Mouse (Mus musculus) midbrain, embryonic 16.5 days (tissue): Measurements from ENCODE around the gene Bola1. TPM values are rescaled to one million over a fixed set of nuclear protein-coding genes. Genes with fewer than 3 reads are reported as not detected.

Experiments used
- ATAC-seq: fragments of 200-750 bp; cut with Nextera tagmentation; 2 replicates; pipeline ENCODE4 v1.8.0; 2017; ENCODE audit warnings: moderate TSS enrichment
- H3K27ac ChIP-seq: fragments of 300-500 bp; sonication (generic); 2 replicates; pipeline ENCODE4 v1.5.1; 2014; ENCODE audit warnings: mild to moderate bottlenecking, low read length, mixed read lengths
- H3K27me3 ChIP-seq: fragments of 300-500 bp; sonication (generic); 2 replicates; pipeline ENCODE4 v1.6.1; 2014; ENCODE audit warnings: low read depth, low read length, mixed read lengths; ENCODE audit not compliant: control insufficient read depth, insufficient read depth
- H3K36me3 ChIP-seq: fragments of 300-500 bp; sonication (generic); 2 replicates; pipeline ENCODE4 v1.6.1; 2014; ENCODE audit warnings: mild to moderate bottlenecking, low read length, moderate library complexity, mixed read lengths; ENCODE audit not compliant: control insufficient read depth, insufficient read depth
- H3K4me1 ChIP-seq: fragments of 300-500 bp; sonication (generic); 2 replicates; pipeline ENCODE4 v1.6.1; 2014; ENCODE audit warnings: mild to moderate bottlenecking, low read length, mixed read lengths; ENCODE audit not compliant: control insufficient read depth, insufficient read depth
- H3K4me2 ChIP-seq: fragments of 300-500 bp; sonication (generic); 2 replicates; pipeline ENCODE4 v1.6.1; 2014; ENCODE audit warnings: mild to moderate bottlenecking, low read length, mixed read lengths
- H3K4me3 ChIP-seq: fragments of 300-500 bp; sonication (generic); 2 replicates; pipeline ENCODE4 v1.5.1; 2014; ENCODE audit warnings: low read depth, mild to moderate bottlenecking, low read length, moderate library complexity, mixed read lengths
- H3K9ac ChIP-seq: fragments of 300-500 bp; sonication (generic); 2 replicates; pipeline ENCODE4 v1.6.1; 2014; ENCODE audit warnings: low read depth, low read length, mixed read lengths
- H3K9me3 ChIP-seq: fragments of 300-500 bp; sonication (generic); replicated peaks from 2 replicates; pipeline ENCODE4 v1.6.1; 2014; ENCODE audit warnings: mild to moderate bottlenecking, low read length, mixed read lengths; ENCODE audit not compliant: control insufficient read depth, poor library complexity, severe bottlenecking
- WGBS: fragments of 180-500 bp; shearing (Covaris S2); extraction: QIAGEN DNeasy Blood & Tissue Kit; methylation state at CpG from one replicate; pipeline ENCODE4 v1.1.7; 2014; 5-methylcytosine and 5-hydroxymethylcytosine counted together
- polyA plus RNA-seq: library from polyadenylated mRNA; unstranded; fragments of >200 nt; fragmentation: Nextera tagmentation; extraction: Ambion mirVana; gene quantifications from 2 replicates; pipeline ENCODE4 v1.2.1, GENCODE M21; 2015

The Bola1 gene
- polyA plus RNA-seq, 1 experiment from 2014 or later = 51.3 TPM

DNA sequence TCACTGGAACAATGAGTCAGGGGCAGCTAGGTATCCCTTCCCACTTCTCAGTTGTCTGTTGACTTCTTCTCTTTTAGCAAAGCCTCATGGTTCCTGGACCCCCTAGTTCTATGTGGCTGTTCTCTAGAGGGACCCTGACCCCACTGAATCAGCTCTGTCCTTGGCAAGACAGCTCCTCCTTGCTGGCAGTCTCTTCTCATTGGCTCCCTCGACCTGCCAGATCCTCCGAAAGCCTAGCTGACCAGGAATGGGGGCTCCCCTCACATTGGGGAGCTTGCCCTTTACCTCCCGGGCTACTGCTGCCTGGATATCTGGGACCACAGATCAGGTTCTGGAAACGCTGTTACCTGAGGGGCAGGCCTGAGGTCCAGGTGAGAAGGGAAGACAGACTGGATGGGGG is 49.2 kb downstream of the Bola1 start:
- H3K36me3 ChIP-seq = peaks cover 8% of the 10 kb centered on the region; the same call in 1 of the 2 replicates
- no peak for ATAC-seq
- H3K4me1 ChIP-seq = peaks cover 31% of the 10 kb centered on the region
- H3K9me3 ChIP-seq = no peaks in the 10 kb centered on the region
- H3K4me3 ChIP-seq = no peak overlapping the region
- H3K4me2 ChIP-seq = no peak overlapping the region
- H3K27me3 ChIP-seq = no peaks in the 10 kb centered on the region
- H3K9ac ChIP-seq = 0 out of 2 replicates have a peak overlapping the region, but pooled peaks have one; percentile 4
- no peak overlapping the region for H3K27ac ChIP-seq
- 84% methylated on average over 4 of the region's 4 CpGs for WGBS

- Histone ChIP-seq H3K36me3 (no peaks in the 10 kb centered on the region), H3K9ac (no peak overlapping the region), H3K27me3 (no peaks in the 10 kb centered on the region), H3K4me2 (no peak overlapping the region), H3K4me1 (peaks cover 18% of the 10 kb centered on the region), H3K9me3 (no peaks in the 10 kb centered on the region), H3K27ac (no peak overlapping the region), H3K4me3 (no peak overlapping the region)
- WGBS = 65% methylated on average over 12 of the region's 12 CpGs
- ATAC-seq = no peak
These were observed 50.9 kb downstream of the Bola1 start for GRCm38 (mm10) chr3:96168466-96169158.

GRCm38 (mm10) chr3:96163040-96163439 is 56.5 kb downstream of the Bola1 start:
- 88% methylated on average over 6 of the region's 6 CpGs for WGBS
- Histone ChIP-seq H3K36me3 (no peaks in the 10 kb centered on the region), H3K9me3 (no peaks in the 10 kb centered on the region), H3K27ac (no peak overlapping the region), H3K27me3 (no peaks in the 10 kb centered on the region), H3K4me1 (peaks cover 16% of the 10 kb centered on the region), H3K9ac (no peak overlapping the region), H3K4me2 (peak overlapping the region; percentile 89; the same call in 1 of the 2 replicates), H3K4me3 (no peak overlapping the region)
- ATAC-seq = no peak

- Histone ChIP-seq H3K27me3 (no peaks in the 10 kb centered on the region), H3K9me3 (no peaks in the 10 kb centered on the region), H3K4me2 (peak within 1 kb of the TSS; percentile 89), H3K4me3 (peak within 1 kb of the TSS; percentile 41), H3K4me1 (peaks cover 16% of the 10 kb centered on the region), H3K9ac (peak within 1 kb of the TSS; percentile 66), H3K36me3 (no peaks in the 10 kb centered on the region), H3K27ac (peak within 1 kb of the TSS; percentile 72)
- 9% methylated on average over 14 of the region's 16 CpGs for WGBS
- ATAC-seq = peak; percentile 40; the same call in 1 of the 2 replicates
These were observed 57.4 kb downstream of the Bola1 start, which contains the start of gene Mtmr11 for GRCm38 (mm10) chr3:96161869-96162840. TSS of gene Mtmr11 (plus strand) at chr3:96162004.

DNA sequence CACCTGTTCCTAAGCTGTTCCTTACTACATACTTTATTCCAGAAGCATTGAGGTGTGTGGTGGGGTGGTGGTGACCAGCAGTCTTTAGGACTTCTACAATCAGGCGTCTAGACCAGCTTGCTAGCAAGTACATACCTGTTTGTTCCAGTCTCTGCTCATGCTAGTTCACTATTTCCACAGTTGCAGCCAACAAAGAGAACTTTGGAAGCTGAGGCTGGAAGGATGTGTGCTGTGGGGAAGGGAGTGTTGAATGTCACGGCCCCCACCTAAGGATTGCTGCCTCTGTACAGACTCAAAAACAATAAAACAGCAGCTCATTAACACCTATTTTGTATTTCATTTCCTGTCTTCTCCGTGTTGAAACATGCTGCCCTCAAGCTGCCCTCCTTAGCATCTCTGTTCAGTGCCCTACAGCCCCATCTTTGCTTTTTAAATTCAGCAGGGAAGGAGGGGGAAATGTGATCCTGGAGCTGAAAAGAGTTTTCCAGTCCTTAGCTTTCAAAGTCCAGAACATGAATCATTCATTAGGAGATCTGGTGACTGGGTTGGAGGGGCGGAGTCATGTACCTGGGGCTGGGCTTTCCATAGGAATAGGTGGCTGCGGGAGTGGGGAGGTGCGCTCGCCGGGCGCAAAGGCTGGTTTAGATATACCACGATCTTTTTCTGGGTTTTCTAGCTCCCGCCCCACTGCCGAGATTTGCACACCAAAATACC is 58.5 kb downstream of the Bola1 start:
- Histone ChIP-seq H3K4me3 (peak overlapping the region; percentile 41), H3K36me3 (0 out of 2 replicates have a peak, but pooled peaks cover under 1% of the 10 kb centered on the region), H3K4me1 (peaks cover 16% of the 10 kb centered on the region), H3K4me2 (peak overlapping the region; percentile 89), H3K9me3 (no peaks in the 10 kb centered on the region), H3K27ac (peak overlapping the region; percentile 72), H3K9ac (peak overlapping the region; percentile 66), H3K27me3 (no peaks in the 10 kb centered on the region)
- WGBS = 1% methylated on average over 12 of the region's 12 CpGs
- peak; percentile 85 for ATAC-seq

DNA sequence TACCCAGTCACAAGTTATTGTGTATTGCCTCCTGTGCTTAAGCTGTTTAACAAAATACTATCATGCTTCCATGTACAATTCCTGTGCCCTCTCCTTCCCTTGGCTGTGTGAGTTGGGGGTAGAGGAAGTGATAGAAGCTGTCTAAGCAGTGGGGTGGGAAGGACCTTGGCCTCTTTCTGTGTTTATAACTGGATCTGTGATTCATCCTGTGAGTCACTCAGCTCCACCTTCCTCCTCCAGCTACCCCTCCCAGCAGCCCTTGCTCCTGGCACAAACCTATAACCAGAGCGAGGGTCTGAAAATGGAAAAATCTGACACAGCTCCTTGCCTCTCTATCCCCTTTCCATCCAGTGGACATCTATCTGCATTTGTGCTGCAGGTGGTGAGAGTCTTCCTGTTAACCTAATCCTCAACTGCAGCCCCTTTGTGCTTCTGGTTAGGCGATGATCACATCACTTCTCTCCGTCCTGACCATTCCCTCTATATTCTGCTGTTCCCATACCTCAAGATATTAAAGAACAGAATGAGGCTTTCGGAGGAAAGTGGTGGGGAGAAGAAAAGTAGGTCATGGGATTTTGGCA is 59.2 kb downstream of the Bola1 start:
- Histone ChIP-seq H3K4me3 (no peak overlapping the region), H3K4me2 (peak overlapping the region; percentile 89), H3K27me3 (no peaks in the 10 kb centered on the region), H3K4me1 (peaks cover 16% of the 10 kb centered on the region), H3K36me3 (peaks cover 7% of the 10 kb centered on the region; the same call in 1 of the 2 replicates), H3K9me3 (no peaks in the 10 kb centered on the region), H3K9ac (no peak overlapping the region), H3K27ac (no peak overlapping the region)
- WGBS = 58% methylated on average over 4 of the region's 4 CpGs
- no peak for ATAC-seq

GRCm38 (mm10) chr3:96159820-96160219 is 59.7 kb downstream of the Bola1 start:
- Histone ChIP-seq H3K27me3 (no peaks in the 10 kb centered on the region), H3K36me3 (peaks cover 8% of the 10 kb centered on the region; the same call in 1 of the 2 replicates), H3K9me3 (no peaks in the 10 kb centered on the region), H3K9ac (no peak overlapping the region), H3K4me3 (no peak overlapping the region), H3K4me2 (no peak overlapping the region), H3K4me1 (peaks cover 16% of the 10 kb centered on the region), H3K27ac (no peak overlapping the region)
- 77% methylated on average over 4 of the region's 4 CpGs for WGBS
- no peak for ATAC-seq

DNA sequence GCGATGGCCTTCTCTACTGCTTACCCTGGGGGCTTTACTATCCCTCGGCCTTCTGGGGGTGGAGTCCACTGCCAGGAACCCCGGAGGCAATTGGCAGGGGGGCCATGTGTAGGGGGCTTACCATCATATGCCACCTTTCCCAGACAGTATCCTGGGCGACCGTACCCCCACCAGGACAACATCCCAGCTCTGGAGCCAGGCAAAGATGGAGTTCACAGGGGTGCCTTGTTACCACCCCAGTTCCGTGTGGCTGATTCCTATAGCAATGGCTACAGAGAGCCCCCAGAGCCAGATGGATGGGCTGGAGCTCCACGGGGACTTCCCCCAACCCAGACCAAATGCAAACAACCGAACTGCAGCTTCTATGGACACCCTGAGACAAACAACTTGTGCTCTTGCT is 64.0 kb downstream of the Bola1 start:
- no peak overlapping the region for H3K4me3 ChIP-seq
- no peak overlapping the region for H3K9ac ChIP-seq
- H3K36me3 ChIP-seq = peaks cover 17% of the 10 kb centered on the region; the same call in 1 of the 2 replicates
- 80% methylated on average over 8 of the region's 8 CpGs for WGBS
- no peaks in the 10 kb centered on the region for H3K9me3 ChIP-seq
- no peak overlapping the region for H3K27ac ChIP-seq
- H3K27me3 ChIP-seq = no peaks in the 10 kb centered on the region
- H3K4me1 ChIP-seq = peaks cover 2% of the 10 kb centered on the region
- no peak for ATAC-seq
- H3K4me2 ChIP-seq = no peak overlapping the region
